Mouse (Mus musculus) G1E (cell line): ENCODE data around the gene Pi4k2b.

Experiments used
- CTCF ChIP-seq: IDR thresholded peaks from 2 replicates; pipeline ENCODE4 v1.5.1; 2012; ENCODE audit warnings: low read depth, low read length, inconsistent platforms, mixed read lengths
- GATA1 ChIP-seq: IDR thresholded peaks from 2 replicates; pipeline ENCODE4 v1.6.1; 2012; ENCODE audit warnings: borderline replicate concordance, low read length, inconsistent platforms, mixed read lengths
- GATA2 ChIP-seq: IDR thresholded peaks from 2 replicates; pipeline ENCODE4 v1.6.1; 2012; ENCODE audit warnings: low read depth, low read length, inconsistent platforms, borderline replicate concordance
- POLR2AphosphoS5 ChIP-seq: IDR thresholded peaks from 2 replicates; pipeline ENCODE4 v1.6.1; 2012; ENCODE audit warnings: low read depth, low read length, inconsistent platforms; ENCODE audit not compliant: insufficient replicate concordance
- TAL1 ChIP-seq: conservative IDR thresholded peaks from 2 replicates; pipeline ENCODE4 v1.6.1; 2012; ENCODE audit warnings: low read depth, low read length, inconsistent platforms, mixed read lengths

DNA sequence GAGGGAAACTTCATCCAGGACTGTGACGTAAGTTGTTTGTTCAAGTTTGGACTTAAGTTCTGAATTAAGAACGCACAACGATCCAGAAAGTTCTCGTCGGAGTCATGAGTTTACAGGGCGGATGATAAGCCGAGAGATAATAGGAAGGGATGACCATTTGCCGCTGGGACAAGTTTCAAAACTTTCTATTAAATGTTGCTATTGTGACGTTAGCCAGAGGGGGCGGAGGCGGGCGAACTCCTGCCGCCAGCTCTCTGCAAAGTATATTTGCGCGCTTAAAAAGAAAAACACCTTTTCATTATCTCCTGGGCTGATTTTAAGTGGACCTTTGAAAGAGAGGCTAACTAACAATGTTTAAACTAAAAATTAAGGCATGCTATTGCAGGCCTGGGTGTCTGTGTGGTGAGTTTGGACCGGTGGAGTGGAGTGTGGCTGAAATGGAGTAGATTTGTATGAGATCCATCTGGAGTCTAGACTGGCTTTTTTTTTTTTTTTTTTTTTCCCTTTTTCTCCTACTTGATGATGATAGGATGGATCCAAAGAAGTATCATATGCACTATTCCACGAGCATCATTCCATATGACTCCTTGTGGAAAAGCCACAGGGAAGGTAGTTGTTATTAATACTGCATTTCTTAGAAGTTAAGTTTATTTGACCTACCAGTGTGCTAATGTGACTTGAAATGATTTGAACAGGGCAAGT lies 889 bp downstream of the Pi4k2b start:
- TF ChIP-seq CTCF: no peak
- TF ChIP-seq POLR2AphosphoS5: no peak
- TF ChIP-seq TAL1: no peak
- no peak for TF ChIP-seq GATA1
- TF ChIP-seq GATA2: no peak
